Mouse (Mus musculus) intestine, embryonic 16.5 days (tissue): ENCODE data around the gene Vps18. TPM values are rescaled to one million over a fixed set of nuclear protein-coding genes. Genes with fewer than 3 reads are reported as not detected.

Experiments
- ATAC-seq: fragments of 200-750 bp; cut with Nextera tagmentation; 2 replicates; pipeline ENCODE4 v1.8.0; 2017; ENCODE audit warnings: moderate TSS enrichment, moderate library complexity
- H3K27ac ChIP-seq: fragments of 300-500 bp; sonication (generic); 2 replicates; pipeline ENCODE4 v1.5.1; 2014; ENCODE audit warnings: mild to moderate bottlenecking, low read length
- H3K27me3 ChIP-seq: fragments of 300-500 bp; sonication (generic); replicated peaks from 2 replicates; pipeline ENCODE4 v1.6.1; 2014; ENCODE audit warnings: low read length, control low read depth, mixed read lengths; ENCODE audit not compliant: control insufficient read depth, insufficient read depth
- H3K36me3 ChIP-seq: fragments of 300-500 bp; sonication (generic); 2 replicates; pipeline ENCODE4 v1.6.1; 2014; ENCODE audit warnings: low read length, control low read depth; ENCODE audit not compliant: control insufficient read depth, insufficient read depth
- H3K4me1 ChIP-seq: fragments of 300-500 bp; sonication (generic); 2 replicates; pipeline ENCODE4 v1.6.1; 2014; ENCODE audit warnings: low read length, control low read depth, mixed read lengths; ENCODE audit not compliant: control insufficient read depth, insufficient read depth
- H3K4me2 ChIP-seq: fragments of 300-500 bp; sonication (generic); 2 replicates; pipeline ENCODE4 v1.6.1; 2014; ENCODE audit warnings: low read depth, low read length, control low read depth
- H3K4me3 ChIP-seq: fragments of 300-500 bp; sonication (generic); 2 replicates; pipeline ENCODE4 v1.5.1; 2014; ENCODE audit warnings: mild to moderate bottlenecking, low read length
- H3K9ac ChIP-seq: fragments of 300-500 bp; sonication (generic); 2 replicates; pipeline ENCODE4 v1.6.1; 2014; ENCODE audit warnings: low read depth, low read length
- H3K9me3 ChIP-seq: fragments of 300-500 bp; sonication (generic); 2 replicates; pipeline ENCODE4 v1.6.1; 2016; ENCODE audit warnings: low read length, control low read depth; ENCODE audit not compliant: control insufficient read depth
- WGBS: fragments of 180-500 bp; shearing (Covaris S2); extraction: QIAGEN DNeasy Blood & Tissue Kit; methylation state at CpG from one replicate; pipeline ENCODE4 v1.1.7; 2014; 5-methylcytosine and 5-hydroxymethylcytosine counted together
- polyA plus RNA-seq: library from polyadenylated mRNA; unstranded; fragments of >200 nt; fragmentation: Nextera tagmentation; extraction: Ambion mirVana; gene quantifications from 2 replicates; pipeline ENCODE4 v1.2.1, GENCODE M21; 2015

The Vps18 gene
- polyA plus RNA-seq, 1 experiment from 2014 or later, result 25.5 TPM

DNA sequence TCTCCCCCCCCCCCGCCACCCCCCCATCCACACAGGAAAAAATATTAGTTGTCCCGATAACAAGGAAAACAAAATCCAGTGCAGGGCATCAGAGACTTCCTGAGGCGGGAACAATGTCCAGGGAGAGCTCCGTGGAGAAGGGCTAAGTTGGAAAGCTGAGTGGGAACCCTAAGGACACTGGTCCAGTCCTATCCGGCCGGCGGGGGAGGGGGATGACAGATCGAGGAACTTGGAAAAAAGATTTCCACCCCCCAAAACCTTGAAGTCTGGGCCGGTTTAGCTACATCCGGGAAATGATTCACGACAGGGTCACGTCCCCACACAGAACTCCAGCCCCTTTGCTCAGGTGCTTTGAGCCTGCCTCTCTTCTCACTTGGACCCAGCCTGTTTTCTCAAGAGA lies 23.0 kb downstream of the Vps18 start:
- WGBS, result 41% methylated on average over 12 of the region's 12 CpGs
- no peaks in the 10 kb centered on the region for H3K9me3 ChIP-seq
- H3K4me2 ChIP-seq, result no peak overlapping the region
- H3K9ac ChIP-seq, result no peak overlapping the region
- no peak overlapping the region for H3K27ac ChIP-seq
- no peaks in the 10 kb centered on the region for H3K36me3 ChIP-seq
- no peak overlapping the region for H3K4me3 ChIP-seq
- no peaks in the 10 kb centered on the region; the same call in 1 of the 2 replicates for H3K27me3 ChIP-seq
- H3K4me1 ChIP-seq, result 0 out of 2 replicates have a peak, but pooled peaks cover 6% of the 10 kb centered on the region
- no peak for ATAC-seq

DNA sequence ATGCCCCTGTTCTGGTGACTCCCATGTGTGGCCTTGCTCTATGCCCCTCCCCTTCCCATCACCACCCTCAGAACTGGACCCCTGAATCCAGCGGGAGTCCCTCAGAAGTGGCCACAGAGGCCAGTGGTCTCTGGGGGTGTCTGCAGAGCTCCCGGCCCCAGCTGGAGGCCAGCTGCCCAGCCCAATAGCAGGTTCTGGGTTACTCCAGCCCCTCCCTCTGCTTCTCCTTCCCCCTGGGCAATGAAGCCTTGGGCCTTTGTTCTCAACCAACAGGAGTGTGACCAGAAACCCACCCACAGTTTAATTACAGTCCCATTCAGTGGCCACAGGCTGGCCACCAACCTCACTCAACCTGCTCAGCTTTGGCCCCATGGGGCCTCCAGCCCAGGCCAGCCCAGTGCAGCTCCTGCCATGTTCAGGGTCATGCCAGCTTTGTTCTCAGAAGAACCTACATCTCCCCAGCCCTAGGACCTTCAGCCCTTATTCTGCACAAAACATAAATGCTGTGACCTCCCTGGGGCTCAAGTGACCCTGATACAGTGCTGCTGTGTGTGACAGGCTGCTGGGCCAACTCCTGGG lies 23.9 kb downstream of the Vps18 start:
- Histone ChIP-seq H3K4me3 (no peak overlapping the region), H3K27me3 (no peaks in the 10 kb centered on the region; the same call in 1 of the 2 replicates), H3K36me3 (no peaks in the 10 kb centered on the region), H3K4me2 (no peak overlapping the region), H3K4me1 (0 out of 2 replicates have a peak, but pooled peaks cover 6% of the 10 kb centered on the region), H3K9me3 (no peaks in the 10 kb centered on the region), H3K27ac (no peak overlapping the region), H3K9ac (no peak overlapping the region)
- no peak for ATAC-seq
- WGBS, result 56% methylated on average over 2 of the region's 2 CpGs

DNA sequence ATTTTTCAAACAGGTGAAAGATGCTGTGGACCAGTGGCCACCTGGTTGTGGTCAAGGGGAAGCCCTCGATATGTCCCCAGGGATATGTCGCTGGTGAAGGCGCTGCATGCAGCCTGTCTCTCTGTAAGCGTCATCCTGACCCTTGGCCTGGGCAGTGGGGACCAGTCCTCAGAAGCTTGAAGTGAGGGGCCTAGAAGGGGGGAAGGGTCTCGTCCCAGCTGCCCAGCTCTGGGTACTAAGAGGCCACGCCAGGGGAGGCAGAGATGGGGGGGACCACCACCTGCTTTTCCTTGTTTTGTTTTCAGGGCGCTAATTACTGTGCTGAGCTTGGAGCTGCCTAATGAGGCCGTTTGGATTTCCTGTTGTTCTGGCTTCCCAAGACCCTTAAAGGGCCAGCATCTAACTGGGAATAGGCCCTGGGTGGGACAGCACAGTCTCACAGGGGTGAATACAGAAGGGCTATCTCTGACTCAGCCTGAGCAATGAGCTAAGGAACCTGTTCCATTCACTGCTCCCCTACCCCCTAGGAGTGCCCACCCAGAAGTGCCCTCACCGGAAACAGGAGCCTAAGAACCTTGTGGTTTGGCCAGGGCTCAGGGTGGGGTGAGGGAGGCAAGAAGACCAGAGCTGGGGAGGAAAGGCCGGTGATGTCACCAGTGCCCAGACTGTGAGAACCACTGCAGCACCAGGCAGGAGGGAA lies 25.4 kb downstream of the Vps18 start:
- 44% methylated on average over 10 of the region's 10 CpGs for WGBS
- no peaks in the 10 kb centered on the region for H3K36me3 ChIP-seq
- peaks cover 10% of the 10 kb centered on the region; the same call in 1 of the 2 replicates for H3K4me1 ChIP-seq
- H3K4me2 ChIP-seq, result no peak overlapping the region
- no peak overlapping the region for H3K9ac ChIP-seq
- 0 out of 2 replicates have a peak overlapping the region, but pooled peaks have one; percentile 25 for H3K27ac ChIP-seq
- H3K9me3 ChIP-seq, result no peaks in the 10 kb centered on the region
- no peak overlapping the region for H3K4me3 ChIP-seq
- no peak for ATAC-seq
- no peaks in the 10 kb centered on the region; the same call in 1 of the 2 replicates for H3K27me3 ChIP-seq

DNA sequence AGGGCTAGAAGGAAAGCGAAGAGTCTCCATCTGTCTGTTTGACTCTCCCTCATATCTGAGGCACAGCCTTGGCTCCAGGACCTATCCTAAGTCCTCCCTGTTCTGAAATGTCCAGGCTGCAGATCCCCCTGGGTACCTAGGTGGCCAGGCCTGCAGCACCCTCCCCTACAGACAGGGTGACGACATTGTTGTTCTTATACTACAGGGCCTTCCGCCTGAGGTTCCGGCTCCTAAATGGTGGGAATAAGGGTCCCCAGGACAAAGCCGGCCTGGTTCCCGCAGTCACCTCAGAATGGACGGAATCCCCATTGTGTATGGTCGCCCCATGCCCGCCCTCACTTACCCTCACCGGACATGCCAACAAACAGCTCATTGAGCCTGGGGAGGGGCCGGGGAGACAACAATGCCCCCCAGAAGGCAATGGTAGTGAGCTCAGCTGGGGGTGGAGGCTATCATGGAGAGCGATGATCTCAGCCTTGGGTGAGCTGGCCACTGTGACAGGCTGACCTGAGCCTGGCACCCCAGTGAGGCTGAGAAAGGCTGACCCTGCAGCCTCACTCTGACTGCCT lies 26.3 kb downstream of the Vps18 start:
- H3K9me3 ChIP-seq, result no peaks in the 10 kb centered on the region
- H3K27ac ChIP-seq, result no peak overlapping the region; the same call in 1 of the 2 replicates
- no peak overlapping the region for H3K4me3 ChIP-seq
- ATAC-seq, result no peak; the same call in 1 of the 2 replicates
- no peak overlapping the region for H3K4me2 ChIP-seq
- no peak overlapping the region for H3K9ac ChIP-seq
- peaks cover 6% of the 10 kb centered on the region; the same call in 1 of the 2 replicates for H3K4me1 ChIP-seq
- no peaks in the 10 kb centered on the region; the same call in 1 of the 2 replicates for H3K27me3 ChIP-seq
- no peaks in the 10 kb centered on the region for H3K36me3 ChIP-seq
- WGBS, result 70% methylated on average over 12 of the region's 12 CpGs

- Histone ChIP-seq H3K4me2 (no peak overlapping the region), H3K4me1 (peaks cover 19% of the 10 kb centered on the region), H3K36me3 (no peaks in the 10 kb centered on the region), H3K9me3 (no peaks in the 10 kb centered on the region), H3K4me3 (no peak overlapping the region), H3K27me3 (peaks cover 10% of the 10 kb centered on the region; the same call in 1 of the 2 replicates), H3K9ac (no peak overlapping the region), H3K27ac (peak overlapping the region; percentile 64)
- 44% methylated on average over 3 of the region's 3 CpGs for WGBS
- peak; percentile 84 for ATAC-seq
Measured at GRCm38 (mm10) chr2:119318043-119318710, 29.6 kb downstream of the Vps18 start.

DNA sequence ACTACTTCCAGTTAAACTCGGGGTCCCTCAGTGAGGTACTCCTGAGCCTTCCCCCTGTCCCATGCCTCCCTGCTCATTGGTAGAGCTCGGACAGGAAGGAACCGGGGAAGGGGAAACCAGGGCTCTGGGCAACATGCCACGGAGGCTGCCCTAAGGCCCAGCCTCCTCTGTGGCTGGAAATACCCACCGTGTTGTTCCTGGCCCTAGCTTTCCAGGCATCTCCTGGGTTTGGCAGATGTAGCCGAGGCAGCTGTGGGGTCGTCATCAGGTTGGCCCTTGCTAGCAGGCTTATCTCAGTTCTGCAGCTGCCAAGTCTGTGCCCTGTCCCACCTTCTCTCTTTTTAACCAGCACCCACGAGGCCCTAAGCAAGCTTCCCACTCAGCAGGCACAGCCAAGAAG lies 32.0 kb downstream of the Vps18 start:
- Histone ChIP-seq H3K27me3 (peaks cover 26% of the 10 kb centered on the region), H3K27ac (no peak overlapping the region), H3K9me3 (no peaks in the 10 kb centered on the region), H3K9ac (no peak overlapping the region), H3K4me1 (peaks cover 29% of the 10 kb centered on the region), H3K36me3 (no peaks in the 10 kb centered on the region), H3K4me3 (no peak overlapping the region), H3K4me2 (no peak overlapping the region)
- WGBS, result 73% methylated on average over 8 of the region's 8 CpGs
- ATAC-seq, result no peak

GRCm38 (mm10) chr2:119321771-119322586 lies 33.4 kb downstream of the Vps18 start:
- Histone ChIP-seq H3K9me3 (no peaks in the 10 kb centered on the region), H3K4me3 (peak overlapping the region; percentile 39), H3K36me3 (no peaks in the 10 kb centered on the region), H3K27ac (peak overlapping the region; percentile 43; the same call in 1 of the 2 replicates), H3K9ac (peak overlapping the region; percentile 50), H3K4me2 (peak overlapping the region; percentile 55), H3K27me3 (peaks cover 39% of the 10 kb centered on the region), H3K4me1 (peaks cover 40% of the 10 kb centered on the region)
- no peak for ATAC-seq
- WGBS, result 6% methylated on average over 47 of the region's 48 CpGs

GRCm38 (mm10) chr2:119322587-119323300 lies 34.2 kb downstream of the Vps18 start:
- Histone ChIP-seq H3K27me3 (peaks cover 39% of the 10 kb centered on the region), H3K9ac (peak overlapping the region; percentile 50), H3K4me2 (peak overlapping the region; percentile 55), H3K36me3 (no peaks in the 10 kb centered on the region), H3K4me1 (peaks cover 38% of the 10 kb centered on the region), H3K4me3 (peak overlapping the region; percentile 39), H3K27ac (peak overlapping the region; percentile 43; the same call in 1 of the 2 replicates), H3K9me3 (no peaks in the 10 kb centered on the region)
- WGBS, result 18% methylated on average over 39 of the region's 39 CpGs
- no peak for ATAC-seq
